Mouse (Mus musculus): Measurements from ENCODE around the gene Casp4. TPM values are rescaled to one million over a fixed set of nuclear protein-coding genes. Genes with fewer than 3 reads are reported as not detected.

The Casp4 gene
- 4.3 and 6.9 TPM in 2 replicates for total RNA-seq (2014; fragmentation: Nextera tagmentation)
- total RNA-seq (2017): 7.1 and 16.0 TPM in 2 replicates

DNA sequence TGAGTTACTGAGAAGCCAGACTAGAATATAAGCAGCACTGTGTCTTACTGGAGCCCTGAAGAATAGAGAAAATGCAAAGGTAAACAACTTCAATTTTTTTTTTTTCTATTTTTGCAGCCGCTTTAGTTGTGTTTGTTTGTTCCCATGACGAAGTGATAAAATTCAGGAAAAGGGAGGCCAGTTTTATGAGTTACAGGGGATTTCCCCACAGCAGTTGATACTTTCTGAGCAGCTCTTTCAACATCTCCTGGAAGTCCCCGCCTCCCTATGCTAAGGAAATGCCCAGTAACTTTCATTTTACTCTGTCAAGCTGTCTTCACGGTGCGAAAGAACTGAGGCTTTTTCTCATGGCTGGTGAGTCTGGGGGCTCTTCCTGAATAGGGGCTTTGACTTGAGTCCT, at the start of gene Casp4:
Gene Casp4, plus strand, starts transcription at position 268 of the 400 bp plus-strand sequence.
- peak; percentile 91 for ATAC-seq (replicated peaks; ENCODE audit: low FRiP score, low TSS enrichment, poor library complexity, severe bottlenecking)

DNA sequence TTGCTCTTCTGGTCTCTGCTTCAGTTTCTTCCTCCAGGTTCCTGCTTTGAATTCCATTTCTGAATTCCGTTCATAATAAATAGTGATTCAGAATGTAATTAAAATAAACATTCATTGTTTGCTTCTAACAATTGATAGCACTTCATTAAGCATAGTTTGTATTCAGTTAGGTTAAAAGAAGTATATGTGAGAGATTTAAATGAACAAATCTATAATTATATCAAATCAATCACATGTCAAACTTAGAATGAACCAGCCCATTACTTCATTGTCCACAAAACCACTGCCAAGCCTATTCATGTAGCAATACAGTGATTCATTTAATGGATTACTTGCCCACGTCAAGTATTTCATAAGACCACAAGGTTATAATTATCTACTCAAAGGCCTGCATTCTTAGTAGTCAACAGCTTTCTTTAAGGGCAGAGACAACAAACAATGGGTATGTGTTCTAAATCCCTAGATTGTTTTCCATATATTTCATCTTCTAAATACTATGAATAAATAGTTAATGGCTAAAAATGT, 44.6 kb upstream of the Casp4 start:
- no peak for ATAC-seq (replicated peaks; ENCODE audit: low FRiP score, low TSS enrichment, poor library complexity, severe bottlenecking)

DNA sequence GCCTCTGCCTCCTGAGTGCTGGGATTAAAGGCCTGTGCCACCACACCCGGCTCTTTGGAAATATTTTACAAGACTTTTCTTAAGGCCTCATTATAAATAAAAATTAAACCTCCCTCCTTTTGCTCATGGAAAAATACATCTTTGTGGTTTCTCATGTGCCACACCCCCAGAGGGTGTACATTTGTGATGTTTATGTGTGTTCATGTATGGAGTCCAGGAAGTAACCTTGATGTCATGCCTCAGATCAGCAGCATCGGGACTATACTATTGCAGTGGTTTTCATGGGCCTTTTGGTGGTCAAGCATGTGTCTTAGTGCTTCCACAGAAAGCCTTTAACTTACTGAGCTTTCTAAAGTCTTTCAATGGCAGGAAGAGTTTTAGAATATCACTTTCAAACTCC, 38.4 kb upstream of the Casp4 start:
- no peak for ATAC-seq (replicated peaks; ENCODE audit: low FRiP score, low TSS enrichment, poor library complexity, severe bottlenecking)

DNA sequence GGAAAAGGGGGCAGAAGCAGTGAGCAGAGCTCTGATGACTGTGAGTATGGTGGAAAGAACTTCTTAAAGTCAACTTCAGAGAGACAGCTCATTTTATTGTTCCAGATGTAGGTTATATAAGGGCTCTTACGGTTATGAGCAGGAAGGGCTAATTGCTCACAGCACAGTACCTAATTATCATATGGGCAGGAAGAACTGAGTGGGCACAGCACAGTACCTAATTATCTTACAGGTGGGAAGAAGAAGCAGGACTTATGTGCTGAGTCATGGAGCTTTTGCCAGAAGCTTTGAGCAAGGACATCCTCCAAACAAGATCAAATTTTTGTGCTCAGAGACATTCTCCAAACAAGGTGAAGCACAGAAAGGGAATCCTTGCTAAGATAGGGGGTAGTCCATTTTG, 37.7 kb upstream of the Casp4 start:
- ATAC-seq (replicated peaks; ENCODE audit: low FRiP score, low TSS enrichment, poor library complexity, severe bottlenecking): no peak

DNA sequence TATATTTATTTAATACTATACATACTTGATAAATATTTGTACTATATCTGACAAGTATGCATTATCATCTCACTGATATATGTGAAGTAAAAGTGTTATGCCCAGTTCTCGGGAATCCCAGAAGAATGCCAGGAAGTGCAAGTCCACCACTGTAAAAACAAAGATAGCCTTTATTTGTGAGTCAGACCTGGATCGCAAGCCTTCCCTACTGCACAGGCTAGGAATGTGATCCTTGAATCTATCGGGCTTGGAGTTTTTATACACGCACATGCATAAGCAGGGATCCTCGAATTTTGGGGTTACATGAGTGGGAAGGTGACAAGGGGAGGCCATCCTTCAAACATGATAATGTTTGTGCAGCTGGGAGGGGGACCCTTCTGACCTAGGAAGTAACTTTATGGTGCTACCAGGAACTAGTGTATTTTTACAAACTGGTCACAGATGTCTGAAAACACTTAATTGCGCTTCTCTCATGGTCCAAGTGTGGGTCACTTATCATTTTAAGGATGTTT, 37.2 kb upstream of the Casp4 start:
- ATAC-seq (replicated peaks; ENCODE audit: low FRiP score, low TSS enrichment, poor library complexity, severe bottlenecking): no peak

DNA sequence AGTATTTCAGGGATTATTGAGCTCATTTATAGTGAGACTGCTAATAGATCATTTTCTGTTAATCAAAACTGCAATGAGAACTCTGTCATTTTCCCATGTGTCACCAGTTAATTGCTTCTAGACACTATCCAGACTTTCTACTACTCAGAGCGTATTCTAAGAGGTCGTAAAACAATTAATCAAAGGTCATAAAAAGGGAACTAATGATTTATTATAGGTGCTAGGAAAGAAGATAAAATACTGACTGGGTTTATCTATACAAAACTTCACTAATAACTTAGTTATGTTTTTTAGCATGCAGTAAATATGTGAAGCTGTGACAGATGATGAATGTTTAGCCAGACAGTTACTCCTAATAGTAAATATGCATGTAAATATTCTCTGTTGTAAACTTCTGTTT, 22.6 kb upstream of the Casp4 start:
- no peak for ATAC-seq (replicated peaks; ENCODE audit: low FRiP score, low TSS enrichment, poor library complexity, severe bottlenecking)

DNA sequence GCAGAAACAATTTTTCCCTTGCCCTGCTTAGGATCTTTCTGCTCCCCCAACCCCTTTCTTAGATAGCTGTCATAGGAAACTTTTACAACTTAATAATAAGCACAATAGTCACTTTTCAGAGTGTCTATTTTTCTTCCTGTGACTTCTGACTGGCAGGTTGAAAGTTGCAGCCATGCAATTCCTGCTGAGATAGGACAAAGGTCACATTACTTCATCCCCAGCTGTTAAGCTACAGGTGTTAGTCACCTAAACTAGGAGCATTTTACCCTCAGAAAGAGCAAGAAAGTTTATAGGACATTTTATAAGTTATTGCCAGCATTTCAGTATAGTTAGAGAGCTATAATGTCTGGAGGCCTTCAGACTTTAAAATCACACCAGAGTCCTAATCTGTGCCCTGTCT, 22.0 kb upstream of the Casp4 start:
- no peak for ATAC-seq (replicated peaks; ENCODE audit: low FRiP score, low TSS enrichment, poor library complexity, severe bottlenecking)

DNA sequence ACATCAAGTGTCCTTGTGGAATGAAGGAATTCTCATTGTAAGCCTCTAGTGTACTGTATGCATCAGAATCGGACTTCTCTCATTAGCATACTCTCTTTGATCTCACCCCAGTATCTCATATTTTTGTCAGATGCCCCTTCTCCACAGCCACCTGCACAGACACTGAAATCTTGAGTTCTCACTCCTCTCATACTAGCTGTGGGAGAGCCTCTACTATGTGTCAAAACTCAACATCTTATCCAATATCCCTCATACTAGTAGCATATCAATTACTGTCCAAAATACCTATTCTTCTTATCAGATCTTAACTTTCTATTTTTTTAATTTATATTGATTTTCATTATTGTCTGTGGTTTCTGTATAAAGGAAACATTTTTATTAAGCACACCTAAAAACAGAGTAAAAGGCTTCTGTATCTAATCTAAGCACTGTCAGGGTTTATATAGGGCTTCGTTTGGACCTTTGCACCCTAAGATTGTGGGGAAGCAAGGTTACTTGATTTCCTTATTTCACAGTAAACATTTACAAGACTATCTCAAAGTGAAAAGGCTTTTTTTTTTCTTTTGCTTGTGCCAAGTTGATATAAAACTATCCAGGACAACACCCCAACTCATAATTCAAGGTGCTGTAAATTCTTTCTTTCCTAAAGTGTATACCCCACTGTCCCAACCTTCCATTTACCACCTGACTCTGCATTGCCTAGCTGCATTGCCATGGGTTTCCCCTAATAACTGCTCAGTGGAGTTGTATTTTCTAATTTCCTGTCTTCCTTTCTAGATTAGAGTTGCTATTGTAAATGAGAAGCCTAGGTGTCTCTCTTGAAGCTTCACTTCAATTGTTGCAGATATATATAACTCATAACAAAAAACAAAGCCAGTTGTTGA, 12.0 kb upstream of the Casp4 start:
- ATAC-seq (replicated peaks; ENCODE audit: low FRiP score, low TSS enrichment, poor library complexity, severe bottlenecking): no peak

DNA sequence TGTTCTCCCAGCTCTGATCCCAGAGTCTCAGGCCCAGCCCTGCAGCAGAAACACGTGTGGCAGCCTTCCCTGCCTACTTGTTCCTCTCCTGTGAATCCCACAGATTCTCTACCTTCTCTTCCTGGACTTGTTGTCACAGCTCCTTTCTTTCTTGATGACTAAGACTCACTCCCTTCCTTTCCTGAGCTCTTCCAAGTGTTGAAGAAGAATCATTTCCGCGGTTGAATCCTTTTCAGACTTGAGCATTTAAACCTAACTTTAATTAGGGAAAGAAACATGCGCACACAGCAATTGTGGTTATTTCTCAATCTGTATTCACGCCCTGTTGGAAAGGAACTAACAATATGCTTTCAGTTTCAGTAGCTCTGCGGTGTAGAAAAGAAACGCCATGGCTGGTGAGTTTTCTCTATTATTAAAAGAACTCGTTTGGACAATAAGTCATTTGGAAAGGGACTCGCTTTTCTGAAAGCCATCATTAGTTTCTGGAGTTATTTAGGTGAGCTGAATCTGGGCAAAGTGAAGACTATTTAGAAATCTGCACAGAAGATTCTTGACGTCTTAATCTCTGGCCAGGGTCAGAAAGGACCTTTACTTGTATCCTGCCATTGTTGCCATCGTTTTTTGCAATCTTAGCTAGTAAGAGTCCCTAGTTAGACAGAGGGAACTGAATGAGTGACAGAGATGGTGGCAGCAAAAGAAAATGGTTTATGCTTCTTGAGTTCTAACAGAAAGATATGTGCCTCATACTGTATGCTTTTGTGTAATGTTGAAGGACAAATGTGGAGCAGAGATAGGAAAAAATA, 10.1 kb upstream of the Casp4 start, which contains the start of gene Casp1:
Gene Casp1, plus strand, starts transcription at position 189 of the 803 bp plus-strand sequence.
- ATAC-seq (replicated peaks; ENCODE audit: low FRiP score, low TSS enrichment, poor library complexity, severe bottlenecking): peak; percentile 72

DNA sequence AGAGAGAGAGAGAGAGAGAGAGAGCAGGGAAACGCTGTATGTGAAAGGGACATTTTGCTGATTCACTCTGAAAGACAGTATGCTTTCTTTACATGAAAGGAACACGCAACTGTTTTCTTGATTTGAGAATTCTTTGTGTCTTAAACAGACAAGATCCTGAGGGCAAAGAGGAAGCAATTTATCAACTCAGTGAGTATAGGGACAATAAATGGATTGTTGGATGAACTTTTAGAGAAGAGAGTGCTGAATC, 9.6 kb upstream of the Casp4 start:
- no peak; the same call in 1 of the 2 replicates for ATAC-seq (replicated peaks; ENCODE audit: low FRiP score, low TSS enrichment, poor library complexity, severe bottlenecking)

DNA sequence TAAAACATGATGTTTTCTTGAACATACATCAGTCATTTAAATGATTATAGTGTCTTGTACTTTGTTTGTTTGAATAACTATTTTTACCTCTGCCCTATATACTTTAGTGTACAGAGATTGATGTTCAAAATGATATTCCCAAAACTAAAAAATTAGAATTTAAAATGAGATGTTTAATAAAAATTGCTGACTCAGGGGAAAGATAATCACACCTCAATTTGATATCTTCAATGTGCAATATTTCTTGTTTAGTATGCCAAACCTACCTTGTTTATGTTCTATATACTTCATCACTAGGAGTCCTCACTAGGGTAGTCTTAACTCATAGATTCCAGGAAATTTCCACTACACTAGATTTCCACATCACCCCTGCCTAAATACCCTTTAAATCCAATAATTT, 1.5 kb downstream of the Casp4 start:
- ATAC-seq (replicated peaks; ENCODE audit: low FRiP score, low TSS enrichment, poor library complexity, severe bottlenecking): no peak

DNA sequence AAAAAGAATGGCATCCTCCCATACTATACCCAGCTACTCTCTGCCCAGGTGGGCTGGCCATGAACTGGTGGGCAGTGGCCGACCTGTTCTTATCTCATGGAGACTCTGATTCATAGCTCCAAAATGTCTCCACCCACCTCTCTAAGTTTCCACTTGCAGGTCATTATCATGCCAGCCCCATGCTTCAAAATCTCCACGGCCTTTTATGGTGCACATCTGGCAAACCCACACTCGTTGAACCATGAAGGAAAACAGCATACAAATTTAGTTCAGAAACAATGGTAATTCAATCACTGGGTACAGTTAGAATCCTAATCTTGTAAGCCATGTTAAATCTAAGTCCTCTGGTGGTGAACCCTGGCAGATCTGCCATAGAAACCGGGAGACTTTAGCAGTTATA, 2.8 kb downstream of the Casp4 start:
- no peak for ATAC-seq (replicated peaks; ENCODE audit: low FRiP score, low TSS enrichment, poor library complexity, severe bottlenecking)

DNA sequence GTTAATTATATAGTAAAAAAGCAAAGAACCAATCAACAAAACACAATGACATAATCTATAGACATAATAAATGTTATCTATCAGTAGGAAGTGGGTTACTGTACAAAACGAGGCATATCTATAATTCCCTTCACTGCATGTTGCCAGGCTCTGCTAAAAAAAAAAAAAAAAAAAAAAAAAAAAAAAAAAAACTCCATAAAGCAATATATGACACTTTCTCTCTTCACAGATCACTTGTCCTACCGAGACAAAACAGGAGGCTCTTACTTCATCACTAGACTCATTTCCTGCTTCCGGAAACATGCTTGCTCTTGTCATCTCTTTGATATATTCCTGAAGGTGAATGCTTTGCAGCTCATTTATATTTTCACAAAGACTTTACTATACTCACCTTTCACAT, 19.6 kb downstream of the Casp4 start:
- ATAC-seq (replicated peaks; ENCODE audit: low FRiP score, low TSS enrichment, poor library complexity, severe bottlenecking): no peak

DNA sequence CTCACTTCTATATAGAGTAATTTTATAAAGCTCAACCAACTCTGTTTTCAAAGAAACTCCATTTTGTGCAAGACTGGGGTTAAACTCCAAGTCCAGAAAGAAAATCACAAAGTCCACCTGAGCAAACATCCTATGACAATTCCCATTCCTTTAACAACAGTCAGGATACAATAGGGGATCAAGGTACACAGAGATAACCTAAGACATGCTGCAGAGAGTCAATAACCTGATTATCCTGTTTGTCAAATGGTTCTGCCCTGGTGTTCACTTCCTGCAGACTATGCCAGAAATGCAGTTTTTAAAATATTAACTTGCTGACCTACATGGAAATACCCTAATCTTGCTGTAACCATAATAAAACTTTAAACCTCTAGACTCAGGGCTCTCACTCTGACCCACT, 23.8 kb downstream of the Casp4 start:
- ATAC-seq (replicated peaks; ENCODE audit: low FRiP score, low TSS enrichment, poor library complexity, severe bottlenecking): no peak

DNA sequence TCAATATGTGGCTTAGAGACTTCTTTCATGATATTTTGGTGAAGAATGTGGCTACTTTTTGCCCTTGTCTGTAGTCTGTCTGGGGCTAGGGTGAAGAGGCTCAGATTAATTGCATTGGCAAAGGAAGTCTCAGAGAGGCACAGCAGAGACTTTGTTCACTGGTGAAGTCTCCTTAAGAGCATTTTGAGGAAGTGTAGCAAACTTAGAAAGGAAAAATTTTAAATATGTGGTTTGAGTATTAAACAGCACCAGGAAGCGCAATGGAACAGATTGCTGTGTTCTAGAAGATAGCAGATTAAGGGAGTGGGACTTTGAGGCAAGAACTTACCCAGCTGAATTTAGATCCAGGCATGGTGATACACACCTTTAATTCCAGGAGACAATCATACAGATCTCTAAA, 24.8 kb downstream of the Casp4 start:
- no peak for ATAC-seq (replicated peaks; ENCODE audit: low FRiP score, low TSS enrichment, poor library complexity, severe bottlenecking)

DNA sequence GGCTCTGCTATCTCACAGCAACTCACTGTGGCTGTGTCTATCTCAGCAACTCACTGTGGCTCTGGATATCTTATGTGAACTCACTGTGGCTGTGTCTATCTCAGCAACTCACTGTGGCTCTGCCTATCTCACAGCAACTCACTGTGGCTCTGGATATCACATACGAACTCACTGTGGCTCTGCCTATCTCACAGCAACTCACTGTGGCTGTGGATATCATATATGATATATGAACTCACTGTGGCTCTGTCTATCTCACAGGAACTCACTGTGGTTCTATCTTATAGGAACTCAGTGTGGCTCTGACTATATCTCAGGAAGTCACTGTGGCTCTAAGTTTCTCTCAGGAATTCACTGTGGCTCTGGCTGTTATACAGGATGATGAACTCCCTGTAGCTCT, 34.5 kb downstream of the Casp4 start:
- ATAC-seq (replicated peaks; ENCODE audit: low FRiP score, low TSS enrichment, poor library complexity, severe bottlenecking): peak; percentile 97

DNA sequence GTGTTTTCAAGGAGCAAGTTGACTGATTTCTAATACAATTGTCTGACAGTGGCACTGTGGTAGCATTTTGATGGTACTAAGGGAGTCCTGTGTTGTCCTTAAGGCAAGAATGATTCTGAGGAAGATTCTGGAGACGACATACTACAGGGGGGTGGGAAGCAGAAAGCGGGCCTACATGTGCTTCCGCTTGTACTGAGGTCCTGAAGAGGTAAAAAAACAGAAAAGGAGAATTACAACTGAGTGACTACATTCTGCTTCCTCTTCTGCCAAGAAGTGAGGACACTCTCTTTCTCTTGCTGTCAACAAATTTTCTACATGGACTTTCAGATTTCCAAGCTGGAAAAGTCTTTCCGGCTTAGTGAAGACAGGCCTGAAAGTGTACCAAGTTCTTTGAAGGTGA, 35.5 kb downstream of the Casp4 start:
- no peak for ATAC-seq (replicated peaks; ENCODE audit: low FRiP score, low TSS enrichment, poor library complexity, severe bottlenecking)

DNA sequence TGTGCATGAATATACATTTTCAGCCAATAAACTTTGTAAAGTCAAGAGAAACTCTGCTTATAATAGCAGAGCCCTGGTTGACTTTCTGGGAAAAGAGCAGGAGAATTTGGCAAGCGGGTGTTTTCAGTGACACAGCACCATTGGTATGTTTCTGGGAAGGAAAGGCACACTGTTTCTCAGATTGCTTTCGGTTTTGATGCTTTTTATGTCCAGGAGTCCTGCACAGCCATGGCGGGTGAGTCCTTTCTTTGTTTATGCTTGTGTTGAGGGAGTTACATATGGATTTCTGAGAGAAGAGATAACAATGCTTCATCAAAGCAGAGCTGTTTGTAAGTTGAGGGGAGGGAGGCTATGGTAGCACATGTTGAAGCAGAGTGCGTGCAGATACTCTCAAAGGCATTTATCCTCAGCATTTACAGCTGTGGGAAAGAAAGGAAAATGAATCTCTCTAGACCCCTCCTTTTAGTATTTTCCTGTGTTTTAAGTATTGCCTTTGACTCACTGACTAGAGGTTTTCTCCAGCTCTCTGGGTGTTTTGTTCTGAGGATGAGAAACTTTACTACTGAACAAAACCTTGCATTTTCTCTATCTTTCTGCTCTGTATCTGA, 36.8 kb downstream of the Casp4 start, which contains the start of gene Casp12:
Gene Casp12, plus strand, starts transcription at position 140 of the 608 bp plus-strand sequence.
- no peak for ATAC-seq (replicated peaks; ENCODE audit: low FRiP score, low TSS enrichment, poor library complexity, severe bottlenecking)

DNA sequence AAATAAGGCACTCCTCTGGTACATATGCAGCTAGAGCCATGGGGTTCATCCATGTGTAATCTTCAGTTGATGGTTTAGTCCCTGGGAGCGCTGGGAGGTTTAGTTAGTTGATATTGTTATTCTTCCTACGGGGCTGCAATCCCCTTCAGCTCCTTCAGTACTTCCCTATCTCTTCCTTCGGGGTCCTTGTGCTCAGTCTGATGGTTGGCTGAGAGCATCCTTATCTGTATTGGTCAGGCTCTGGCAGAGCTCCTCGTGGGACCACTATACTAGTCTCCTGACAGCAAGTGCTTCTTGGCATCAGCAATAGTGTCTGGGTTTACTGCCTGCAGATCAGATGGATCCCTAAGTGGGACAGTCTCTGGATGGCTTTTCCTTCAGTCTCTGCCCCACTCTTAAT, 38.8 kb downstream of the Casp4 start:
- ATAC-seq (replicated peaks; ENCODE audit: low FRiP score, low TSS enrichment, poor library complexity, severe bottlenecking): no peak

DNA sequence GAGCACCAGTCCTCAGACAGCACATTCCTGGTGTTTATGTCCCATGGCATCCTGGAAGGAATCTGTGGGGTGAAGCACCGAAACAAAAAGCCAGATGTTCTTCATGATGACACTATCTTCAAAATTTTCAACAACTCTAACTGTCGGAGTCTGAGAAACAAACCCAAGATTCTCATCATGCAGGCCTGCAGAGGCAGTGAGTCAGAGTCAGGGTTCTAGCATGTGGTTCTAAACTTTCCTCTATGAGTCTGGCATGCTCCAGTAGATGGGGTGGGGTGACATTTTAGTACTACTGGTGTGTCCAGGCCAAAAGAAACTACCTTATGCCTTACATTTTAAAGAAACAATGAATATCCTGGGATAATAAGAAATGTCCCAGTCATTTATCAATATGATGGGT, 45.0 kb downstream of the Casp4 start:
- no peak for ATAC-seq (replicated peaks; ENCODE audit: low FRiP score, low TSS enrichment, poor library complexity, severe bottlenecking)
